ENCODE assay signal across 13 mouse cellular contexts in genomic region chr10:84926885-84927284, GRCm38 (mm10).
"Had no signal": no experiment of that assay in that cellular context is flagged by ENCODE, and none has a peak within 500 bp of the region (broad histone marks: within the 10 kb centered on the region; RNA-seq: fewer than 3 reads in every experiment).

No protein-coding gene starts in this region.

- H3K27ac ChIP-seq: left cerebral cortex, adult 2 months; limb, embryonic 12.5 days; limb, embryonic 15.5 days; liver, embryonic 13.5 days had no signal

- H3K27me3 ChIP-seq: limb, embryonic 12.5 days; limb, embryonic 15.5 days; liver, embryonic 13.5 days had no signal

- H3K4me3 ChIP-seq: left cerebral cortex, adult 2 months; limb, embryonic 12.5 days; limb, embryonic 15.5 days; liver, embryonic 13.5 days had no signal

- DNase-seq: kidney, adult 8-10 months; kidney, postnatal 25 days; layer of hippocampus, postnatal 36 days; liver, embryonic 13.5 days; lung, adult 2 months; lung, postnatal 14 days; lung, postnatal 4 days; midbrain, embryonic 14.5 days; thymus, adult 18-20 months; thymus, postnatal 36 days had no signal

- H3K9me3 ChIP-seq: limb, embryonic 12.5 days; limb, embryonic 15.5 days; liver, embryonic 13.5 days had no signal
